Mouse (Mus musculus): ENCODE results near the gene Dmbt1.
"Not testable (repeated sequence)": the region's sequence is repeated elsewhere in the genome, so short reads cannot be mapped to it uniquely, and the experiment has no call there.

GRCm38 (mm10) chr7:131082403-131082802 lies 50.5 kb downstream of the Dmbt1 start:
- not testable (repeated sequence) for TF ChIP-seq CTCF (IDR thresholded peaks at IDR 0.05; ENCODE audit: borderline replicate concordance, control insufficient read depth, extremely low read depth, insufficient read depth, low read length, poor library complexity); POLR2A (IDR thresholded peaks at IDR 0.05; ENCODE audit: control insufficient read depth, extremely low read depth, insufficient read depth, low read length, poor library complexity)

Measured in thymus, adult 2 months (tissue).